Mouse (Mus musculus): ENCODE results near the gene Zfp978. TPM values are rescaled to one million over a fixed set of nuclear protein-coding genes. Genes with fewer than 3 reads are reported as not detected.
A peak's percentile ranks its signal among the peaks of the same experiment; 100 is the strongest.
"Not testable (repeated sequence)": the region's sequence is repeated elsewhere in the genome, so short reads cannot be mapped to it uniquely, and the experiment has no call there.

The Zfp978 gene
- polyA plus RNA-seq, 1 experiment from 2014 or later, result not detected

- H3K27ac ChIP-seq (ENCODE audit: low read length); H3K4me2 ChIP-seq (ENCODE audit: low read depth, low read length); H3K4me3 ChIP-seq (ENCODE audit: low read length); H3K9ac ChIP-seq (ENCODE audit: low read length); ATAC-seq (replicated peaks; ENCODE audit: extremely low read depth, insufficient read depth, low FRiP score); H3K27me3 ChIP-seq (ENCODE audit: control insufficient read depth, insufficient read depth, low read length); H3K4me1 ChIP-seq (ENCODE audit: control insufficient read depth, insufficient read depth, low read length); H3K36me3 ChIP-seq (ENCODE audit: control insufficient read depth, insufficient read depth): not testable (repeated sequence)
- H3K9me3 ChIP-seq (replicated peaks; ENCODE audit: control insufficient read depth, low read length), result peaks cover 37% of the 10 kb centered on the region
- WGBS, result 82% methylated on average over 18 of the region's 19 CpGs
Measured at GRCm38 (mm10) chr4:147348906-147349686, 12.0 kb upstream of the Zfp978 start.

DNA sequence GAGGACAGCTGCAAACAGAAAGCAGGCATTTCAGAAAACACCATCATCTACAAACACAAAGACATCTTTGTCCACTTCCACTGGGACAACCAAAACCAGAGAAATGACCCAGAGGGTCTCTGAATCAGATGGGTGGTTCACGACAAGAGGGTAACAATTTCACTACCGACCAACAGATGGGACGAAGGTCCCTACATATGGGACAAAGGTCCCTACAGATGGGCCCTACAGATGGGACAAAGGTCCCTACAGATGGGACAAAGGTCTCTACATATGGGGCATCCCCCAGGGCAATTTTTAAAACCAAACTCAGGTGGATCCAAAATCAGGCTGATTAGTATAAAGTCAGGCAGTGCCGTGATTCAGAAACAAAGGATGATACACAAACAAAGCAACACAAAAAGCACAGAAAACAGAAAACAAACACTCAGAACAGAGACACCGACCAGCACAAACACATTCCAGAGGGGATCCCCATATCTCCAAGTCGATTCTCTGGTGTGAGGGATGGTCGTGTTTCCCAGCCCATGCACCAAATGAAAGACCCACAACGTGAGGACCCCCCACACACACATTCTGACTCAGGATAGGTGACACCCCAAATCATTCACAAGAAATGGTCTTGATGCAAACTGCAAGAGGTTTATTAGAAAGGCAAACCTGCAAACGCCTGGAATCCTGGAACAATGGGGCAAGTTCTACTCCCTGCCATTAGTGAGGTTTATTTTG lies 11.3 kb upstream of the Zfp978 start:
- H3K27me3 ChIP-seq (ENCODE audit: control insufficient read depth, insufficient read depth, low read length); H3K4me1 ChIP-seq (ENCODE audit: control insufficient read depth, insufficient read depth, low read length); H3K9ac ChIP-seq (ENCODE audit: low read length); H3K4me2 ChIP-seq (ENCODE audit: low read depth, low read length); H3K4me3 ChIP-seq (ENCODE audit: low read length); H3K27ac ChIP-seq (ENCODE audit: low read length); ATAC-seq (replicated peaks; ENCODE audit: extremely low read depth, insufficient read depth, low FRiP score); H3K36me3 ChIP-seq (ENCODE audit: control insufficient read depth, insufficient read depth): not testable (repeated sequence)
- 79% methylated on average over 9 of the region's 9 CpGs for WGBS
- peaks cover 37% of the 10 kb centered on the region for H3K9me3 ChIP-seq (replicated peaks; ENCODE audit: control insufficient read depth, low read length)

GRCm38 (mm10) chr4:147350541-147350940 lies 10.6 kb upstream of the Zfp978 start:
- ATAC-seq (replicated peaks; ENCODE audit: extremely low read depth, insufficient read depth, low FRiP score), result peak; percentile 63; the same call in 1 of the 2 replicates
- H3K4me1 ChIP-seq (ENCODE audit: control insufficient read depth, insufficient read depth, low read length); H3K36me3 ChIP-seq (ENCODE audit: control insufficient read depth, insufficient read depth); H3K27ac ChIP-seq (ENCODE audit: low read length); H3K4me2 ChIP-seq (ENCODE audit: low read depth, low read length); H3K9ac ChIP-seq (ENCODE audit: low read length); H3K27me3 ChIP-seq (ENCODE audit: control insufficient read depth, insufficient read depth, low read length); H3K4me3 ChIP-seq (ENCODE audit: low read length): not testable (repeated sequence)
- peaks cover 37% of the 10 kb centered on the region for H3K9me3 ChIP-seq (replicated peaks; ENCODE audit: control insufficient read depth, low read length)
- whole genome bisulfite sequencing, result 77% methylated on average over 2 of the region's 2 CpGs

DNA sequence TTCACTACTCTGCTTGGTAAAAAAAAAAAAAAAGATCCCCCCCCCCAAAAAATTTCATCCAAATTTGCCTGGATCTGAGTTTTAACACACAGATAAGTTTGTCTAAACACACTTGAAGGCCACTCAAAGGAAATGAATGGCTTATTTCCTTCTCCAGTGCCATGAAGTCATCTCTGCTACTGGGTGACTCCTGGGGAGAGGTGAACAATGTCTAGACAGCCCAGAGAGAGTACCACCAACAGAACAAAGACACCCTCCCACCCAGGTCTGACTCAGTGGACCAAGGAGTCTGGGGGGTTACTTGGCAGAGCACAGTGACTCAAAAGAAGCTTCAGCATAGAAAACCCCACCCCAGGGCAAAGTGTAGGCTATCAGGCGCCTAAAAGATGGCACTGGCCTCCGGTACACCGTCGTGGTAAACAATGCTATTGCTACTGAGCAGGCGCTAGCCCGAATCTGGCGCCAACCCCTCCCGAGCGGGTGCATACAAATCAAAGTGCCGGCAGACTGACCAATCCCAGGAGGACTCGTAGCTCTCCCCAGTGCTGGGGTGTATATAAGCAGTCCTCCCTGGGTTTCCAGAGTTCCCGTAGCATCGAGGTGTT lies 9.6 kb upstream of the Zfp978 start:
- not testable (repeated sequence) for H3K9ac ChIP-seq (ENCODE audit: low read length); H3K4me2 ChIP-seq (ENCODE audit: low read depth, low read length); H3K4me3 ChIP-seq (ENCODE audit: low read length); ATAC-seq (replicated peaks; ENCODE audit: extremely low read depth, insufficient read depth, low FRiP score); H3K4me1 ChIP-seq (ENCODE audit: control insufficient read depth, insufficient read depth, low read length); H3K36me3 ChIP-seq (ENCODE audit: control insufficient read depth, insufficient read depth); H3K27me3 ChIP-seq (ENCODE audit: control insufficient read depth, insufficient read depth, low read length); H3K27ac ChIP-seq (ENCODE audit: low read length)
- H3K9me3 ChIP-seq (replicated peaks; ENCODE audit: control insufficient read depth, low read length), result peaks cover 35% of the 10 kb centered on the region
- WGBS, result 79% methylated on average over 10 of the region's 13 CpGs

DNA sequence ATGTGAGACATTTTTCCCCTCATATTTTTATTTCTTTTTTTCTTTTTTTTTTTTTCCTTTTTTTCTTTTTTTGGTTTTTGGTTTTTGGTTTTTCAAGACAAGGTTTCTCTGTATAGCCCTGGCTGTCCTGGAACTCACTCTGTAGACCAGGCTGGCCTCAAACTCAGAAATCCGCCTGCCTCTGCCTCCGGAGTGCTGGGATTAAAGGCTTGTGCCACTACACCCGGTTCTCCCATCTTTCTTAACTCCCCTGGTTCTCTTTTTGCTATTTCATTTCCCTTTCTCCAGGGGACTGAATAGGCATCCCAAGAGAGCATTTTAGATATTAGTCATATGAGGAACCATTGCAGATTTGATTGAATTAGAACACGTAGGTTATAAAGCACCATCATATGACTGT lies 7.5 kb upstream of the Zfp978 start:
- H3K36me3 ChIP-seq (ENCODE audit: control insufficient read depth, insufficient read depth); H3K4me2 ChIP-seq (ENCODE audit: low read depth, low read length); H3K27me3 ChIP-seq (ENCODE audit: control insufficient read depth, insufficient read depth, low read length); H3K4me1 ChIP-seq (ENCODE audit: control insufficient read depth, insufficient read depth, low read length); H3K9ac ChIP-seq (ENCODE audit: low read length); H3K27ac ChIP-seq (ENCODE audit: low read length); H3K4me3 ChIP-seq (ENCODE audit: low read length); ATAC-seq (replicated peaks; ENCODE audit: extremely low read depth, insufficient read depth, low FRiP score): not testable (repeated sequence)
- peaks cover 27% of the 10 kb centered on the region for H3K9me3 ChIP-seq (replicated peaks; ENCODE audit: control insufficient read depth, low read length)
- WGBS, result 70% methylated on average over 4 of the region's 4 CpGs

DNA sequence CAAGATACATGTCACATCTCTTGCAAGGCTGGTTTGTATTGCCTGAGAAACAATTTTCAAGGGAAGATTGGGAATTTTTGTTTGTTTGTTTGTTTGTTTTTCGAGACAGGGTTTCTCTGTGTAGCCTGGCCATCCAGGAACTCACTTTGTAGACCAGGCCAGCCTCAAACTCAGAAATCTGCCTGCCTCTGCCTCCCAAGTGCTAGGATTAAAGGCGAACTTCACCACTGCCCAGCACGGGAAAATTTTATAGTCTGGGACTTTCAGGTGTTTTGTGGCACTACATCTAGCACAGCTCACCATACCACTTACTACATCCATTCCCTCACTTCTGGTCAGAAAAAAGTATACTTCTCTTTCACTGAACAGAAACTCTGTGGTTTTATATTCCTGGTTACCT lies 5.1 kb upstream of the Zfp978 start:
- ATAC-seq (replicated peaks; ENCODE audit: extremely low read depth, insufficient read depth, low FRiP score); H3K4me3 ChIP-seq (ENCODE audit: low read length); H3K27ac ChIP-seq (ENCODE audit: low read length); H3K36me3 ChIP-seq (ENCODE audit: control insufficient read depth, insufficient read depth); H3K9me3 ChIP-seq (replicated peaks; ENCODE audit: control insufficient read depth, low read length); H3K27me3 ChIP-seq (ENCODE audit: control insufficient read depth, insufficient read depth, low read length); H3K4me1 ChIP-seq (ENCODE audit: control insufficient read depth, insufficient read depth, low read length); H3K4me2 ChIP-seq (ENCODE audit: low read depth, low read length); H3K9ac ChIP-seq (ENCODE audit: low read length): not testable (repeated sequence)
- WGBS, result no CpG with 5 or more reads among the region's 3 CpGs

GRCm38 (mm10) chr4:147357195-147357594 lies 3.9 kb upstream of the Zfp978 start:
- H3K4me1 ChIP-seq (ENCODE audit: control insufficient read depth, insufficient read depth, low read length); H3K4me3 ChIP-seq (ENCODE audit: low read length); H3K9me3 ChIP-seq (replicated peaks; ENCODE audit: control insufficient read depth, low read length); H3K9ac ChIP-seq (ENCODE audit: low read length); H3K4me2 ChIP-seq (ENCODE audit: low read depth, low read length); H3K27ac ChIP-seq (ENCODE audit: low read length); ATAC-seq (replicated peaks; ENCODE audit: extremely low read depth, insufficient read depth, low FRiP score); H3K27me3 ChIP-seq (ENCODE audit: control insufficient read depth, insufficient read depth, low read length); H3K36me3 ChIP-seq (ENCODE audit: control insufficient read depth, insufficient read depth): not testable (repeated sequence)
- WGBS, result no CpG with 5 or more reads among the region's 2 CpGs

GRCm38 (mm10) chr4:147361872-147362271 lies 769 bp downstream of the Zfp978 start:
- H3K9me3 ChIP-seq (replicated peaks; ENCODE audit: control insufficient read depth, low read length); H3K4me2 ChIP-seq (ENCODE audit: low read depth, low read length); H3K4me3 ChIP-seq (ENCODE audit: low read length); H3K4me1 ChIP-seq (ENCODE audit: control insufficient read depth, insufficient read depth, low read length); ATAC-seq (replicated peaks; ENCODE audit: extremely low read depth, insufficient read depth, low FRiP score); H3K9ac ChIP-seq (ENCODE audit: low read length); H3K27me3 ChIP-seq (ENCODE audit: control insufficient read depth, insufficient read depth, low read length); H3K27ac ChIP-seq (ENCODE audit: low read length); H3K36me3 ChIP-seq (ENCODE audit: control insufficient read depth, insufficient read depth): not testable (repeated sequence)
- no CpG with 5 or more reads among the region's 1 CpGs for WGBS

GRCm38 (mm10) chr4:147369564-147369963 lies 8.5 kb downstream of the Zfp978 start:
- H3K4me1 ChIP-seq (ENCODE audit: control insufficient read depth, insufficient read depth, low read length), result not testable (repeated sequence)
- no CpG with 5 or more reads among the region's 2 CpGs for WGBS

More at GRCm38 (mm10) chr4:147369564-147369963, 8.5 kb downstream of the Zfp978 start:
- not testable (repeated sequence) for H3K4me2 ChIP-seq (ENCODE audit: low read depth, low read length); H3K4me3 ChIP-seq (ENCODE audit: low read length); H3K36me3 ChIP-seq (ENCODE audit: control insufficient read depth, insufficient read depth); H3K9ac ChIP-seq (ENCODE audit: low read length); H3K9me3 ChIP-seq (replicated peaks; ENCODE audit: control insufficient read depth, low read length); H3K27me3 ChIP-seq (ENCODE audit: control insufficient read depth, insufficient read depth, low read length); H3K27ac ChIP-seq (ENCODE audit: low read length)
- peak; percentile 52; the same call in 1 of the 2 replicates for ATAC-seq (replicated peaks; ENCODE audit: extremely low read depth, insufficient read depth, low FRiP score)
